Mouse (Mus musculus): ENCODE data around the gene Nrg4.

Gene Nrg4

DNA sequence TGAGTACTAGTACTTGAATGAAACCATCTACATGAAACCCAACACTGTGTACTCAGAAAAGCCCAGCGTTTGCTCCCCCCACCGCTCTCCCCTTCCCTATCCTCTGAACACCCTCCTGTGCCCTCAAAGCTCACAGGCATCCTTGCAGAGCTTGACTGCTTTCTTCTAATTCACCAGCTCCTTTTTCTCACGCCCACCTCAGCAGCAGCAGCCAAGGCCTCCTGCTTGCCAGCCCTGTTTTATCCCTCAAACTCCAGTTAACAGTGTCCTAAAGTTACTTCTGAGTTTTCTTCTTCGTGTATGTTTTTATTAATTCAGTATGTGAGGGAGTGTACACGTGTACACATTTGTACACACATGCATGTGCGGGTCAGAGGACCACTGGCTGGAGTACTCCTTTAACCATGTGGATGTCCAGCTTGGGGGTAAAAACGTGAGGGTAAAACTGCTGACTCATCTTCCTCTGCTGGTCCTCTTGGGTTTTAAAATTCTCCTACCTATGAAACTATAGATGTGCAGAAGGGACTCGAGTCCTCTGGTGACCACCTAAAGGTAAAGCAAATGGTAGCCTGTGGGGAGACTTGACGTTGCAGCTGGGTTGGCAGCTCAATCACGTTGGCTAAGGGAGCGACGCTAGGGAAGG, 12.9 kb downstream of the Nrg4 start:
- DNase-seq, result no peak

DNA sequence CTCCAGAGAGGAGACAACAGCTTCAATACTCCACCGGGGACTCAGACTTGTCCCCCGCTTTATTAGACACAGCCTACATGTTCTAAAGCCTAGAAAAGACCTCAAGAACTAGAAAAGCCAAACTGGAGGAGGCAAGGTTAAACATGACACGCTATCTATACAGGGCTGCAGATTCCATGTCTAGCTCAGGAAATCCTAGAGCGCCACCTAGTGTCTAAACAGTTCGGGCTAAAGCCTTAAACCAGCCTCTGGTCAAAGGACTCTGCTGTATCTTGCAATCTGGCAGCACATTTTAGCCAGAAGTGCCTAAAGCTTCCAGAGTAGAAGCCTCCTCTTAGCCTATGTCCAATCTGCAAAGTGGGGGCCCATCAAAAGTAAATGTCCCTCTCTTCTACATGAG, 15.1 kb downstream of the Nrg4 start:
- peak; percentile 83 for DNase-seq

DNA sequence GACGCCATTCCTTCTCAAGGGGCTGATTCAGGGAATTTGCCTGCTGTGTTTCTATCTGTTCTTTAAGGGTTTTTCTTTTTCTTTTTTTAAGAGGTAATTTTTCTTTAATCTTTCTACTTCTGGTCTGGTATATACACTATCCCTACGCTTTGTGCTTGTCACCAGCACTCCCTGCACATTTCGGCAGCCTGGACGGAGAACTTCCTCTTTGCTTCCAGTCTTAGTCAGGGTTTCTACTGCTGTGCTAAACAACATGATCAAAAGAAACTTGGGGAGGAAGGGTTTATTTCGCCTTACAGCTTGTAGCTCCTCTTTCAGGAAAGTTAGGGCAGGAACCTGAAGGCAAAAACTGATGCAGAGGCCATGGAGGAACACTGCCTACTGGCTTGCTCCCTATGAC, 18.2 kb downstream of the Nrg4 start:
- no peak for DNase-seq

- no peak for DNase-seq
These were observed 19.1 kb downstream of the Nrg4 start for GRCm38 (mm10) chr9:55307557-55307956.

DNA sequence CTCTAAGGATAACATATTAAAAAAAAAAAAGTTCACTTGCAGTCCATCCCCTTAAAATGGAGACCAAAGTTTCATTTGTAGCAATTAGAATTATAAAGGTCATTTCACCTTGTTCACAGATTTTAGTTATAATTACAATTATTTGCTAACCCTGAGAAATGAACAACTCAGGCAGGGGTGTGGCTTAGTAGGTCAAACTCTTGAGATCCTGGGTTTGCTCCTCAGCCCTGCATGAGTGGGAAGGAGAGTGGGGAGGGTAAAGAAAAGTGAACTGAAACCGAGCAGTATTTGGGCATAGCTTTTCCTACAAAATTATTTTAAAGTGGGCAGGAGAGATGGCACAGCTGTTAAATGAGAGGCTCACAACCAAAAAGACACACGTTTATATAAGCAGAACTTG, 19.6 kb downstream of the Nrg4 start:
- no peak for DNase-seq

GRCm38 (mm10) chr9:55296221-55296620, 30.4 kb downstream of the Nrg4 start:
- DNase-seq, result no peak

DNA sequence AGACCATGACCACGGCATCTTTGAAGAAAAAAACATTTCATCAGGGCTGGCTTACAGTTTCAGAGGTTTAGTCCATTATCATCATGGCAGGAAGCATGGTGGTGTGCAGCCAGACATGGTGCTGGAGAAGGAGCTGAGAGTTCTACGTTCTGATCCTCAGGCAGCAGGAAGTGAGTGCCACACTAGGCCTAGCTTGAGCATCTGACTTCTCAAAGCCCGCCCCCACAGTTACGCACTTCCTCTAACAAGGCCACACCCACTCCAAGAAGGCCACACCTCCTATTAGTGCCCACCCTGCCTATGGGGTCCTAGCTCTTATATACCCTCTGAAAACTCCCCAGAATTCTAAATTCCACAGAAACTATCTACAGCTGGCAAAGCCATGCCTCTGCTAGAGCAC, 34.7 kb downstream of the Nrg4 start:
- no peak for DNase-seq

DNA sequence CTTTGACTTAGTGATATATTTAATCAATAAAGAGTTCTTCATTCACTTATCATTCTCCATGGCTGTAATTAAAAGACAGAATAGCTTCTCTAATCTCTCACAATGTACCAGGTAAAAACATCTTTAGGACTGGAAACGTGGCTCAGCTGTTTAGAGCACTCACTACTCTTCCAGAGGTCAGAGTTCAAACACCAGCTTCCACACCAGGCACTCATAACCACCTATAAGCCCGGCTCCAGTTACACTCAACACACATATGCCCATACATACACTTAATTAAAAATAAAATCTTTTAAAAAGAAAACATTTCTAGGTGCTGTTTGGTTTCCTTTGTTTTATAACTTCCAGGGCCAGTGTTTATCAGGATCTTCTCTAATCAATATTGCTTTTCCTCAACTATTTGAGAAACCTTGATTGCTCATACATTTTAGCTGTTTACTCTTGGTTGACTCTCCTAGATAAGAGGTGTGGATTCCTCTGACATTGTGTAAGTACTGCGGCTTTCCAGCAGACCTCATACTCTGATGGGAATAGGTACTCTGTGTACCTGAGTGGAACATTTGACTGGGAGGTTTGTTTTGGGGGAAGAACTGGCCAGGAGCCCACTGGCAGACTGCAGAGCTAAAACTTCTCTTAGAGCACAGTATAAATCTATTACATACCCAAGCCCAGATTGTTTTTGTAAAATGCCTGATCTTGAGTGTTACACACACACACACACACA, 37.0 kb downstream of the Nrg4 start:
- DNase-seq, result no peak

- no peak for DNase-seq
These were observed 41.4 kb downstream of the Nrg4 start for GRCm38 (mm10) chr9:55285197-55285596.

DNA sequence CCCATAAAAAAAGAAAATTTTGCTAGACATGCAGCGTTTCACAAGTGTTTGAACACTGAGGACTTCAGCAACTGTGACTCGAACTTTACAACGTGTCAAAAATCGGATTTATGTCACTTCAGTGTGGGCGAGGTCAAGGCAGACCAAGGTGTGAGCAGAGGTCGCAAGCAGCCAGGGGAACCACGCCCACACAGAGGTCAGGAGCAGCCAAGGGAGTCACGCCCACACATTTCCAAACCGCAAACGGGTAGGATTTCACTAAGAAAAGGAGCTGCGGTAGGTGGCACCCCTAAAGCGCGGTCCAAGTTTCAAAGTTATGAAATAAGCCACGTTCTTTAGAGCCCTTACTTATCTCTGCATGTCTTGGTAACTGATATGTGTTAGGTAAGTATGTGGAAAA, 43.1 kb downstream of the Nrg4 start:
- DNase-seq, result peak; percentile 42

DNA sequence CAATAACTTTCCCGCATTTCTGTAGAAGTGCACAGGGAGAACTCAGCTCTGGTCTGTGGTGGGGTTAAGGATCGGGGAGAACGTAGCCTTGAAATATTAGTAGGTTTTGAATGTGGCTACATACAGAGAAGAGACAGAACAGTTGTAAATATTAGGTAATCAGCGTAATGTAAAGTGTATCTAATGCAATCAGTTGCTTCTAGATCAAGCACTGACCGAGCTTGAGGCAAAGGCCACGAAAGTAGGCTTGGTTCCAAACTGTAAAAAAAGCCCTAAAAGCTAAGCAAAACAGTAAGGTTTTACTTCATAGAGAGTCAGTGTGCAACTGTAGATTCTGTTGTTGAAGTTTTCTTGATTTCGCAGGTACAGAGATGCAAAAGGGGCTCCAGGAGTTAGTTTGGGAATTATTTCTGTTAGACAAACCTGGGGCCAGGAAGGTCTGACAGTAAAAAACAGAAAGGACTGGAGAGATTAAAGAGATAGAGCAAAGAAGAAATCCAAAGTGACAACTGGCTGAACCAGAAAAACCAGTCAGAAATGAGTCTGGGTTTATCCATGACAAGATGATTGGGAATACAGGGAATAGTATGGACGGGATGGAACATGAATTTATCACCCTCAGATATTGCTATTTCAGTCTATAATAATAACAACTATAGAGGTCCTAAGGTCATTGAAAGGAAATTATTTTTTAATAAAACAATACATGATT, 47.4 kb downstream of the Nrg4 start:
- no peak for DNase-seq

- DNase-seq, result no peak
These were observed 49.1 kb downstream of the Nrg4 start for GRCm38 (mm10) chr9:55277562-55277961.

DNA sequence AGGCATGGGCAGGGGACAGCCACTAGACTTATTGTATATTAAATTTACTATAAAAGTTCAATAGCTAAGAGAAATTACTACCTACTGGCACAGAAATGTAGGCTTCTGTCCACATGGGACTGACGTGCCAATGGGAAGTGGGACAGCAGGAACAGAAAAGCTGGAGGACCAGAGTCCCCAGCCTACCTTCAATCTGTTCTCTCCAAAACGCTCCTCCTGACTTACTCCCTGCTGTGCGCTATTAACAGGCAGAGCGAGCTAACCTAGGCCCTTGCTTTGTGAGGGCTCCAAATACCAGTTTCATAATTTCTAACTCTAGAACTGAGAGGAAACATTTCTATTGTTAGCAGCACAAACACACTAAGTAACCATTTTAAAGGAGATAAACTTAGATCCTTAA, 52.7 kb downstream of the Nrg4 start:
- no peak for DNase-seq

GRCm38 (mm10) chr9:55271960-55272560, 54.6 kb downstream of the Nrg4 start:
- DNase-seq, result no peak

GRCm38 (mm10) chr9:55264356-55265302, 62.0 kb downstream of the Nrg4 start:
- DNase-seq, result no peak

- no peak for DNase-seq
These were observed 66.9 kb downstream of the Nrg4 start for GRCm38 (mm10) chr9:55259741-55260140.

DNA sequence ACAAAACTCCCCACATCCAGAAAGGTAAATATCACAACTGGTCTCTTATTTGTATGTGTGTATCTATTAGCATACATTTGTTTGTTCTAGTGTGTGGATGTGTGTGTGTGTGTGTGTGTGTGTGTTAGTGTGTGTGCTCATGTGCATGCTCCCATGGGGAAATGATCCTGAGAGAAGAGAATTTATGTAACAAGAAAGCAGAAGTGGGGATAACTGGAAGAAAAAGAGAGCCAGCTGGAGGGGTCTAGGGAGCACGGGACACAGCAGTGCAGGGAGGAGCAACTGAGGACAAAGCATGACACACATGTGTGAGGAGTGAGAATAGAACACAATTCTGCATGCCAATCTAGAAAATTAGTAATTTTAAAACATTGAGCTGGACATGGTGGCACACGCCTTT, 69.5 kb downstream of the Nrg4 start:
- no peak for DNase-seq

- peak; percentile 13 for DNase-seq
These were observed 71.0 kb downstream of the Nrg4 start for GRCm38 (mm10) chr9:55255604-55256003.

DNA sequence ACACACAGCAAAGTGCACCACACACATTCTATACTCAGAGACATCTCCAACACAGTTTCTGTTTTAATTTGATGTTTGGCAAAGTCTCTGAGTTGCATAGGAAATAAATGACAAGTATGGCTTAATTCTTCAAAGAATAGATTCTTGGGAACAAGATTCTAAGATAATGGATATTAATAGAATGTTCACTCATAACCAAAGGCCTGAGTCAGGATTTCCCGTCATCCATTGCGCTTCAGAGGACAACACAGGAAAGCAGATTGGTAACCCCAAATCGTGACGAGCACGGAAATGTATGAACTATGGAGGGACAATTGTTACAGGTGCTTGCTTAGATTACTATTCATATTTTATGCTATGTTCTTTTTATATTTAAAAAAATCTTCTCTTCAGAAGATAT, 71.6 kb downstream of the Nrg4 start:
- no peak for DNase-seq

- DNase-seq, result no peak
These were observed 72.8 kb downstream of the Nrg4 start for GRCm38 (mm10) chr9:55253849-55254248.

GRCm38 (mm10) chr9:55252097-55252496, 74.5 kb downstream of the Nrg4 start:
- DNase-seq, result peak; percentile 19

DNA sequence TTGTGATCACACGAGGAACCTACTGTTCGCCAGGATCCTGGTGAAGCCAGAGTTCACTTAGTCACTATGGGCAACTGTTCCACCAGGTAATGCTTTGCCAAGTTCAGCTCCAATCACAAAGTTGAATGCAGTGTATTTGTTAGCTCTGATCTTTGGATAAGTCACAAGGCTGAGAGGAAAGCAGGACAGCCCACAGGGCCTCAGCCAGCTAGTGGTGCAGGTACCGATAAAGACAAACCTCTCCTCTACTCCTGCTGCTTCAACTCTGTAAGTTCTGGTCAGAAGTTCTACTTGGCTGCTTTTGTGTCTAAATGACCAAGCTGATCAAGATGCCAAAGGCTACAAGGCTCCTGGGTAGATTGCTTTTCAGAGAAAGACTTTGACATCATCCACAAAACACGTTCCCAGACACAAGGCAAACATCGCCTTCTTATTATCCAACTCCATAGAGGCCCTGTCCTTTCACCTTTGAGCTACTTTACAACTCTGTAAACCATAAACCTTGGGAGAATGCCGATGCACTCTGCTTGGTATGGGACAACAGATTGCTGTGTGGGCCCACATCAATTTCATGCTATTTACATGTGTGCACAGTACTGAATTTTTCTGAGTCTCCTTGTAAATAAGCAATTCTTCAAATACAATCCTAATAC, 75.9 kb downstream of the Nrg4 start:
- no peak for DNase-seq
